Mouse (Mus musculus): ENCODE measurements at regions not wholly inside any gene's neighbourhood (a gene's known extent, or its start where the extent isn't known, plus 50 kb on each side); places are given as distances from the start of the nearest gene placed in this dataset.

- no peak for DNase-seq (ENCODE audit: low read depth, low spot score)
These were observed 236.0 kb downstream of the Mtx2 start for GRCm38 (mm10) chr2:75061456-75062188.

GRCm38 (mm10) chr2:75062189-75062510, 236.5 kb downstream of the Mtx2 start:
- DNase-seq (ENCODE audit: low read depth, low spot score) = no peak

- peak; percentile 25 for DNase-seq (ENCODE audit: low read depth, low spot score)
These were observed 239.0 kb downstream of the Mtx2 start for GRCm38 (mm10) chr2:75064406-75065115.

- DNase-seq (ENCODE audit: low read depth, low spot score) = no peak
These were observed 239.7 kb downstream of the Mtx2 start for GRCm38 (mm10) chr2:75065304-75065703.

GRCm38 (mm10) chr2:75069321-75069720, 243.7 kb downstream of the Mtx2 start:
- DNase-seq (ENCODE audit: low read depth, low spot score) = peak; percentile 68

- peak; percentile 40 for DNase-seq (ENCODE audit: low read depth, low spot score)
These were observed 246.4 kb downstream of the Mtx2 start for GRCm38 (mm10) chr2:75072021-75072420.

- DNase-seq (ENCODE audit: low read depth, low spot score) = peak; percentile 40
These were observed 246.9 kb downstream of the Mtx2 start for GRCm38 (mm10) chr2:75072471-75072870.

GRCm38 (mm10) chr2:75073178-75073577, 247.6 kb downstream of the Mtx2 start:
- peak; percentile 91 for DNase-seq (ENCODE audit: low read depth, low spot score)

- no peak for DNase-seq (ENCODE audit: low read depth, low spot score)
These were observed 261.6 kb downstream of the Mtx2 start for GRCm38 (mm10) chr2:75087164-75087563.

- DNase-seq (ENCODE audit: low read depth, low spot score) = no peak
These were observed 263.6 kb downstream of the Mtx2 start for GRCm38 (mm10) chr2:75089186-75089585.

GRCm38 (mm10) chr2:75089616-75090015, 264.0 kb downstream of the Mtx2 start:
- no peak for DNase-seq (ENCODE audit: low read depth, low spot score)

- no peak for DNase-seq (ENCODE audit: low read depth, low spot score)
These were observed 264.8 kb downstream of the Mtx2 start for GRCm38 (mm10) chr2:75090439-75090838.

GRCm38 (mm10) chr2:75101501-75101900, 275.9 kb downstream of the Mtx2 start:
- peak; percentile 50 for DNase-seq (ENCODE audit: low read depth, low spot score)

- no peak for DNase-seq (ENCODE audit: low read depth, low spot score)
These were observed 287.1 kb downstream of the Mtx2 start for GRCm38 (mm10) chr2:75112751-75113150.

- DNase-seq (ENCODE audit: low read depth, low spot score) = no peak
These were observed 288.8 kb downstream of the Mtx2 start for GRCm38 (mm10) chr2:75114375-75114774.

GRCm38 (mm10) chr2:75118348-75118926, 292.8 kb downstream of the Mtx2 start:
- no peak for DNase-seq (ENCODE audit: low read depth, low spot score)

GRCm38 (mm10) chr2:75119599-75119998, 294.0 kb downstream of the Mtx2 start:
- no peak for DNase-seq (ENCODE audit: low read depth, low spot score)

- DNase-seq (ENCODE audit: low read depth, low spot score) = no peak
These were observed 307.9 kb downstream of the Mtx2 start for GRCm38 (mm10) chr2:75133298-75134080.

- DNase-seq (ENCODE audit: low read depth, low spot score) = no peak
These were observed 311.0 kb downstream of the Mtx2 start for GRCm38 (mm10) chr2:75136618-75137017.

- no peak for DNase-seq (ENCODE audit: low read depth, low spot score)
These were observed 311.8 kb downstream of the Mtx2 start for GRCm38 (mm10) chr2:75137133-75137982.
